Mouse (Mus musculus) thymus, postnatal 0 days (tissue): Measurements from ENCODE around the gene Spo11. TPM values are rescaled to one million over a fixed set of nuclear protein-coding genes. Genes with fewer than 3 reads are reported as not detected.

Experiments
- DNase-seq: peaks from one replicate; pipeline ENCODE4 v3.0.0-alpha.2; 2015; ENCODE audit warnings: low spot score
- polyA plus RNA-seq: library from polyadenylated mRNA; unstranded; fragments of >200 nt; fragmentation: Nextera tagmentation; extraction: Ambion mirVana; gene quantifications from 2 replicates; pipeline ENCODE4 v1.2.1, GENCODE M21; 2015

The Spo11 gene
- polyA plus RNA-seq, 1 experiment from 2014 or later = 75.4 TPM

DNA sequence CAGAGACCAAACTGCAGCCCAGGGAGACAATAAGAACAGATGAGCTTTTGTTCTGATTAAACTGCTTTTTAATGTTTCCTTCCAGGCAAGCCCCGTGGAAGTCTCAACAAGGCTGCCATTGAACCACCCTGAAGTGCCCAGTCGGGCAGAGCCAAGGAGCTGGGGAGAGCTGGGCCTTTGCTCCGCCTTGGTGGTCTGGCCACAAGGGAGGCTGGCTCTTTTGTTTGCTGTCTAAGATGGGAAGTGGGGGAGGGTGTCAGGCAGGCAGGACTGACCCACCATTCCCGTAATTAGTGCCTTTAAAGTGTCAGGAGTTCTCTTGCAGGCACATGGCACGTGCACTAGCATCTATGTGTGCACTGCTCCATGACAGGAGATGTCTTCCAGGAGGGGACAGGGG is 18.9 kb upstream of the Spo11 start:
- DNase-seq = no peak

DNA sequence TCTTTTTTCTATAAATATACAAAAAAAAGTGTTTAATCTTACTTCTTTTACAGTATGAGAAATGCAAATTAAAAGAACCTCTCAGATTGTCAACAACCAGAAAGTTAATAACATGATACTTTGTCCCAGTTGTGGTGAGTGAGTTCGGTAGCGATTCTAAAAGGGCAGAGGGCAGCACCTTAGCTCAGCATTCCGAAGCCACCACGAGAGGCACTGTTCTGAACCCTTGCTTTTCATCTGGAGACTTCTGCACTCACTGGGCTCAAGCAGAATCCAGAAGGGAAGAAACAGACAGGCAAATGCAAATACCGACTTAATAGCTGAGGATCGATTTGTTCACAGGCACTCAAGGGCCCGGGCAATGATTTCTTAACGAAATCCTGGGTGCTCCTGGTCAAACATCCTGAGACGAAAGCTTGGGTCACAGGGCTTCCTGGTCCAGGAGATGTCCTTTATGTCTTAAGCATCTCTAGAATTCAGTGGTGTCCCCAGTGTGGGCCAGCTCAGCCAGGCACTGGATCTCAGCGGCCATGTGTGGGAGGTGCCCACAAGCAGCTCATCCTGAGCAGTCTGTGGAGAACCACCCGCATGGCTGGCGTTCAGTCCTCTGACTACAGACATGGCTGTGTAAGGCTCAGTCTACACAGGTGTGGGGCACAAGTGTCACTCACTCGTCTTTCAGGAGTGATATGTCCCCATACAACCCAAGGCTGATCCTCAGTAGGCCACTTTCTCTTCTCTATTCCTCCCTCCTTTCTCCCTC is 18.3 kb upstream of the Spo11 start:
- no peak for DNase-seq

DNA sequence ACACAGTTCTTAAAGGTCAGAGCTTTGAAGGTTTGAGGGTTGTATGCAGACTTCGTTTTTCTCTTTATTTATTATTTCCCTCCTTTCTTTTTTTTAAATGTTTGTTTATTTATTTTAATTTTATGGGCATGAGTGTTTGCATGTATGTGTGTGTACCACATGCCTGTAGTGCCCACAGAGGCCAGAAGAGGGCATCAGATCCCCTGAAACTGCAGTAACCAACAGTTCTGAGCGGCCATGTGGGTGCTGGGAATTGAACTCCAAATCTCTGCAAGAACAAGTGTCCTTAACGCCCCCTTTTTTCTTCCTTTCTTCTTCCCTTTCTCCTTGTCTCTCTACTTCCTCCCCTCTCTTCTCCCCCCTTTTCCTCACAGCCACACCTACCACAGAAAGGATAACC is 17.1 kb upstream of the Spo11 start:
- no peak for DNase-seq

DNA sequence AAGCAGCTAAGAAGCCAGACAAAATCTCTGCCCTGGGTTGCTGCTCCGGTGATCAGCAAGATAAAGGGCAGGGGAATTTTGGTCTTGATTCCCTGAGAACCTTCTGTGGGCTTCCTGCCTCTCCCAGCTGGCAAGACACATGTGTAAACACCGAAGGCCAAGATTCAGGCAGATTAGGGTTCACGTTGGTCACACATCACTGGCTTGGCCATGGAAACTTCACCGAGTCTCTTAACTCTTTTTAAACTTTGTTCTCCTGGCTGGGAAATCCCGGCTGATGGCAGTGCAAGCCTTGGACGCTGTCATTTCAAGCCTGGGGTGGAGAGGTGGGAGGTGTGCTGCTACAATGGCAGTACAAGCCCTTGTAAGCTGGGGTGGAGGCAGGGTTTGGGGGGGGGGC is 16.3 kb upstream of the Spo11 start:
- DNase-seq = no peak

DNA sequence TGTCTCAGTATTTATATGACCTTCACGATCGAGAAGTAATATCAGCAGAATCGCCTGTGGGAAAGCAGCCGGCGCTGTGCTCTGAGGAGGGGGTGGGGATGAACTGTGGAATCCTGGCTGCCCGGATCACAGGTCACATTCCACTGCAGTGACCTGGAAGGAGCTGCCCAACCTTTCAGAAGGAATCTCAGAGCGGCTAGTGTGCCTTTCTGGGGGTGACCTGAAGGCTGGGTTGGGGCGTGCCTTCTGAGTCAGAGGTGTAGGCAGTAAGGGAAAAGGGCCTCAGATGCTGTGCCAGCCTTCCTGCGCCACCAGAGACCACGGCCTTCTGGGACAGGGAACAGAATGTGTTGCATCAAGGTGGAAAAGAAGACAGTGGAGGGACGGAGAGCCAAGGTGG is 12.3 kb upstream of the Spo11 start:
- DNase-seq = no peak

DNA sequence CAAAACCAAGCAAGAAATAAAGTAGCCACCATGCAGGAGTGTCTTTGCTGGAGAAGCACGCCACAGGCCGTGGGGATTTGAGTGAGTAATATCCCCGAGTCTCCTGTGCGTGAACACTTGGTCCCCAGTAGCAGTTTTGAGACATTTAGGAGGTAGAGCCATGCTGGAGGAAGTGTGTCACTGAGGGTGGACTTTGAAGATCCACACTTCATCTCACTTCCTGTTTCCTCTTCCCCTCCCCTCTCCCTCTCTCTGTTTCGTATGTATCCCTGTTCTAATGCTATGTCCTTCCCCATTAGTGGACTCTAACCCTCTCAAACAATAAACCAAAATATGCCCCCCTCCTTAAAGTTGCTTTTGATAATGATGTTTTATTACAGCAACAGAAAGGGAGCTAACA is 11.0 kb upstream of the Spo11 start:
- DNase-seq = peak; percentile 70

DNA sequence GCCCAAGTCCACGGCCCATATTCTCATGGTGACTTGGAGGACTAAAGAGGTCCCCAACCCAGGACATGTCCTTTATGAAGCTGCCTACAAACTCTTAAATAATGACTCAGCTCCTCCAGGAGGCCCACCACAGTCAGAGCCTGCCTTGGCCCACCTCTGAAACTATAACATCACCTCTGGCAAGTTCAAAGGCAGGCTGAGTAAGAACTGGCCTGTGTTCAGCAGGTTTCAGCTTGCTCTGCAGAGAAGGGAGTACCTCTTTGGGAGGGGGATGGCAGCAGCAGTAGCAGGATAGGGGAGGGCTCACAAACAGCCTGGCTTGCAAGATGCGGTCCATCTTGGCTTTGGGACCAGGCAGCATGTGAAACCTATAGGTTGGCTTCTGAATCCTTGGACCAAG is 5.6 kb upstream of the Spo11 start:
- DNase-seq = no peak

DNA sequence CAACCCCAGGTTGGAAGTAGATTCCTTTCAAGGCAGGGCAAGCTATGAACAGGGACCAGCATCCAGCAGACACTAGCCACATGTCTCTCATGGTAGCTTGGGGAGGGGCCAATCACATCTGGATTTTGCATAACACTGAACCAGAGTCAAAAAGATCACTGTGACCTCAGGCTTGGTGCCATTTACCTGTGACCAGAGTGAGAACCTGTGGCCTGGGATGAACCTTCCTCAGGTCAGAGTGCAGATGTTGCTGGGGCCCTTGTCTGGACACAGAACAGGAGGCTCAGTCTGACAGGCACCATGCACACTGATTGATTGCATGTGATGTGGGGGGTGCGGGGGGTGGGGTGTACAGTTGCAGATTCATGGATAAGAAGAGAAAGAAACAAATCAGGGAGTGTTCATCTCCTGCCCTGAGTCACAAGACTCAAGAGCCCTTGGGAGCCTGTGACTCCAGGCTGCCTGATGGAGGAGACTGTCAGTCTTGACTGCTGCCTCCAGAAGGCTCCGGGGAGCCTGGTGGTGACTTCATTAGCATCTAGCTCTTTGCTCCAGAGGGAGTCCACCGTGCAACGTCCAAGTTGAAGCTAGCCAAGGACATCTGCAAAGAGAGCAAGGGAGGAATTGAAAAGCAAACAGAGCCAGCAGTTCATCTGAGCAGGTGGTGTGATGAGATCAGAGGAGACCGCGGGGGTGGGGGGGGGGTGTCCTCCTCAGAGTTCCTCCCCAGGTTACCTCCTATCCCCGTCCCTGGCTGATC is 3.5 kb upstream of the Spo11 start:
- peak; percentile 34 for DNase-seq

DNA sequence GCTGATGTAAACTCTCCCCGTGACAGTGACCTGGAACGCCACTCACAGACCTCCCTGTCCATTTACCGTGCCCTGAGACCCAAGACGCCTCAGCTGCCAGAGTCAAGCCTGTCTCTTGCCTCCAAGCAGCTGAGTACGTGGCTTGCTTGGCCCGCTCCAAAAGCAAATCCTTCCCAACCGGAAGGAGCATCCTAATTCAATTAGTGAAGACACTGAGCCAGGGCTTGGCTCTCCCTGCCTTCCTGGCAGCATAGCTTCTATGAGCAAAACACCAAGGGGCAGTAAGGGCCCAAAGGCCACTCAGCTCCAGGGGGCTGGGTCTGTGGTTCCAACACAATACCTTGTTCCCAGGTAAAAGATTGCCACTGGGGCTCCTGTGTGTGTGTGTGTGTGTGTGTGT is 2.8 kb upstream of the Spo11 start:
- DNase-seq = peak; percentile 9

DNA sequence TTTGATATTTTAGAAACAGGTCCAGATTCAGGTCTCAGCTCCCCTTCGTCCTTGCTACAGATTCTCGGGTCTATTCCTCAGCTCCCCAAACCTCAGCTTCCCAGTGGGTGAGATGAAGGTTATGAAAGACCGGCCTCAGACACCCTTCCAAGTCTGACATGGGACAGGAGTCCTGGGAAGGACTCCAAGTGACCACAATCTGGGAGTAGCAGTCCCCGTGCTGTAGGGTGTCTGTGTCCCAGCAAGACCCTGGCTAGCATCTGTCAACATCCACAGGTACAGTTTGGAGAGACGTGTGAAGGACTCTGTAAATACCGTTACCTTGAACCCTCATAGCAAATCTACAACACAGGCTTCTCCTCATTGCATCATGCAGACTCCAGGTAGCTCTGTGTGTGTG is 2.3 kb upstream of the Spo11 start:
- DNase-seq = no peak

DNA sequence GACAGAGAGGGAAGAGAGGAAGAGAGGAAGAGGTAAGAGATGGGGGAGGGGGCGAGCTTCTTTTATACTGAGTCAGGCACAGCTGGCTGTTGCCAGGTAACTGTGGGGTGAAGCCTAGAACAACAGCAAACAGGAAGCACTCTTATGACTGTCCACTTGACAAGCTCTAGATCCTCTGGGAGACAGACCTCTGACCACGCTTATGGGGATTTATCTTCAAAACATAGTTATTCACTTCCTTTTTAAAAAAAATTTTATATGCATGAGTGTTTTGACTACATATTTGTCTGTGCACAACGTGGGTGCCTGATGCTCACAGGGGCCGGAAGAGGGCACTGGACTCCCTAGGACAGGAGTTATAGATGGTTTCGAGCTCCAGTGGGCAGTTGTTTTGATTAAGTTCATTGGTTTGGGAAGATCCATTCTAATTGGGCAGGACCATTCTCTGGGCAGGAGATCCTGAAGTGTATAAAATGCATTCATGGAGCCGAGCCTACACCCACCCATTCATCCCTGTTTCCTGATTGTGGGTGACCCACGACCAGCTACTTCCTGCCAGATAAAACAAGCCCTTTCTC is 750 bp upstream of the Spo11 start:
- DNase-seq = peak; percentile 77

DNA sequence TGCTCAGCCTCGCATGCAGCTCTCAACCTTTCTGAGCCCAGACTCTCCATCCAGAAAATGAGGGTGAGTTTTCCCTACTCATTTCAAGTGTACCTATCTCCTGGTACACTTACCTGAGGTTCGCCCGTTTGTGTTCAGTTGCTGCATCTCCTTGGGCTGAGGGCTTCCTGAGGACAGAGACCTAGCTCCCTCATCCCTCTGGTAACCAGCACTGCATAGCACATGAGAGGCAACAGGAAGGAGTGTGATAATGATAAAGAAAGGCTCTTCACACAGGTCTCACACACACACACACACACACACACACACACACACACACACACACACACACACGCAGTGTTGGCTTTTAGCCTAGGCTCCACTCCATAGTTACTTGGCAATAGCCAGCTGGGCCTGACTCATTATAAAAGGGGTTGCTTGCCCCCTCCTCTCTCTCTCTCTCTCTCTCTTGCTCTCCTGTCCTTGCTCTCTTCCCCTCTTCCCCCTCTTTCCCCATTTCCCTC is 682 bp downstream of the Spo11 start:
- DNase-seq = no peak

DNA sequence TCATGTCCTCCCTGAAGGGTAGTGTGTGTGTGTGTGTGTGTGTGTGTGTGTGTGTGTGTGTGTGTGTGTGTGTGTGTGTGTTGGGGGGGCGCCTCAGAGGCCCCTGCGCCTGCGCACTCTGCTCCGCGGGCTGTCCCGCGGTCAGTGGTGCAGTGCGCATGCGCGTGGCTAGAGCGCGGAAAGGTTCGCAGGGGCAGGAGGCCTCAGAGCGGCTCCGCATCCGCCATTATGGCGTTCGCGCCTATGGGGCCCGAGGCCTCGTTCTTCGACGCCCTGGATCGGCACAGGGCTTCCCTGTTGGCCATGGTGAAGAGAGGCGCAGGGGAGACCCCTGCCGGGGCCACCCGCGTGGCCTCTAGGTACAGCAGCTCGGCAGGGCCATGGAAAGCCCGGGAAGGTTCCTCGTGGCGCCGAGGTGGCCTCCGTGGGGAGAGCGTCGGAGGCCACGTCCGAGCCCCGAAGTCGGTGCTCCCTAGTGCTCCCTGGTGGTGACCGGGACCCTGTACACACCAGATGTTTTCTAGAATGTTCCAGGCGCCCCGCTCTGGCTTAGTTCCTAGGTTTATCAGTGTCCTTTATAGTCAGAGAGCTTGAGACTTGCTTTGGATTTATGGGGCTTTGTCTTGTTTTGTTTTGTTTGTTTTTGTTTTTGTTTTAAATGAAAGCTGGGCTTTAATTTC is 2.3 kb downstream of the Spo11 start:
- DNase-seq = peak; percentile 2

DNA sequence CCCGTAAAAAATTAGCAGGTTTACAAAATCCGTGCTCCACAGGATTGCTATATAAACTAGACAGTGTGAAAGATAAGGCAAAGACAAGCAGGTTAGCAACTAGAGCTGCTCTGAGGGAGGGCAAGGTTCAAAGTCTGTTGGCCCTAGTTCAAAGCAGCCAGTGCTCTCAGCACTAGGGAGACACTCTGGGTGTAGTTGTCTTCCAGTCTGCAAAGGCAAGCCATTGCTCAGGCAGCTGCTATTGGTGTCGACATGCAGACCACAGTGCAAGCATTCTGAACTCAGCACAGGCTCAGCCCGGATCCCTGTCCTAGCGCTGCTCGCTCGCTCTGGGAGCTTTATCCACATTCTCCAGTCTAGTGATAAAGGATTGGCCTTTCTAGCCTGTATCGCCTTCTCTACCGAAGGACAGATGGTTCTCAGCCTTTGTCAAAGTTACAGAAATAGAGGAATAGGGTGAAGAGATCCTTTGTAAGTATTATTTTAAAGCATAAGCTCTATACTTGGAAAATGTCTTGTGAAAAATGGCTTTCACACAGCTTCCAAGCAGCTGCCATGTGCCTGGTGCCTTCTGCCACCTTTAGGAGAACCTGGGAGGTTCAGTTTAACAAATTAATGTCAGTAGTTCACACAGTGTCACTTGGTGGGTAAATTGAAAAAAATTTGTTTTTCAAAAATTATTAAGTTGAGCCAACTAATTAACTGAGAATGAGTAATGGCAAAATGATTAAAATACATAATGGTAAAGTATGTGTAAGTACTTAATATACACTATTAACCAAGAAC is 5.5 kb downstream of the Spo11 start:
- peak; percentile 37 for DNase-seq

DNA sequence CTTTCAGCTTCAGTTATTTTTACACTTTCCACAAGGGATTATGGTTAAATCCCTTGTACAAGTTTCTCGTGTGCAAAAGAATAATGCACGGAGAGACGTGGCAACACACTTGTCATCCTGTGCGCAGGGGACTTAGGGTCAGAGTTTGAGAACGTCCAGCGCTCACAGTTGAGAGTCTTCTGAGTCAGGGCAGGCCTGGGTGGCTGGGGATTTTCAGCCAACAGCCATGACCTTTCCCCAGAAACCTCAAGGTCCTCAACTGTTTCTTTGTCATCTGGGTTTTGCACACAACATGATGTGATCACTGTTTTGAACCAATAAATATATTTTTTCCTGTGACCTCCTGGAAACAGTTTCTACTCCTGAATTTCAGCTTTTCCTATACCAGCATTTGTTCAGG is 12.7 kb downstream of the Spo11 start:
- no peak for DNase-seq

DNA sequence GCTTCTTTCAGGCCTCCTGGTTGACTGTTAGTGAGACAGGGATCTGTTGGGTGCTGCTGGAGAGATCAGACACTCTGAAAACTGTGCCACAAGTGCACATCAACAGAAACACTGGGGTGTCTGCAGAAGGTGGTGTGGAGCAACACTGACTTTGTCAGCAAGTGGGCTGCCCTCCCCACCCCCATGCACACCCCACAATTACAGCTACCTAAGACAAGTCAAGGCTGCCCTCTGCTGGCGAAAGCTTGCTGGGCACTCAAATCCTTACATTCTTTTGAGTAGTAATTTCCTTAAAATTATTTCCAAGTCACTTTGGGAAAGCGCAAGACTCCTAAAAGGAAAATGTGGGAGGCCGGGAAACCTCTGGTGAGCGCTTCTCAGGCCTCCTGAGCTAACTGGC is 18.7 kb downstream of the Spo11 start:
- peak; percentile 86 for DNase-seq

DNA sequence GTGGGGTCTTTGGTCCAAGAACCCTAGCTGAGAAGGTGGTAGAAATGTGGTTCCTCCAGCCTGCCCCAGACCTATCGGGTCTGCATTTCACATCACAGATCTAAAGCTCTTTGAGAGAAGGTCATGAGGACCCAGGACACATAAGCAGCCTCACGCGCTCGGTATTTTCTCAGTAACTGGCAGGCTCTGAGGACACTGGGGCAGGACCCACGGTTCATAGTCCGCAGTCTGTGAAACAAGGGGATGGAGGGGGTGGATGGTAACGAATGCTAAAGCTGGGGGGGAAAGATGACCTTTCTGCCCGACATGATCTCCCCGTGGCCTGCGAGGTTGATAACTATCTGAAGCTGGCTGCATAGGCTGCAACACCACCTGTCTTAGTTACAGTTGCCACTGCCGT is 20.2 kb downstream of the Spo11 start:
- no peak for DNase-seq

DNA sequence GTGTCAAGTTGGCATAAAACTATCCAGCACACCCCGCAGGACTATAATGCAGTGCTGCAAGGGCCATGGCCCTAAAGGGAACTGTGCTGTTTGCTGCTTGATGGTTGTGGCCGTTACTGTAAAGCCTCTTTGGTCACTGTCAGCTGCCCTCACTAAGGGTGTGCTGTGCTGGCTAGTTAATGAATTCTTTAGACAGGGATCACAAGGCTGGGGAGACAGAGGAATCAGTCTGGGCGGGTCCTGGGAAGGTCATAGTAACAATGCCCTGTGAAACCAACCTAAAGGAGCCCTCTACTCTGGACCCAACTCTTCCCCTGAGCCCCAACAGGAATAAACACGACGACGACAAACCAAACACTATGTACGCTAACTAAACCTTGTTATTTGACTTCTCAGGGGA is 21.0 kb downstream of the Spo11 start:
- no peak for DNase-seq

DNA sequence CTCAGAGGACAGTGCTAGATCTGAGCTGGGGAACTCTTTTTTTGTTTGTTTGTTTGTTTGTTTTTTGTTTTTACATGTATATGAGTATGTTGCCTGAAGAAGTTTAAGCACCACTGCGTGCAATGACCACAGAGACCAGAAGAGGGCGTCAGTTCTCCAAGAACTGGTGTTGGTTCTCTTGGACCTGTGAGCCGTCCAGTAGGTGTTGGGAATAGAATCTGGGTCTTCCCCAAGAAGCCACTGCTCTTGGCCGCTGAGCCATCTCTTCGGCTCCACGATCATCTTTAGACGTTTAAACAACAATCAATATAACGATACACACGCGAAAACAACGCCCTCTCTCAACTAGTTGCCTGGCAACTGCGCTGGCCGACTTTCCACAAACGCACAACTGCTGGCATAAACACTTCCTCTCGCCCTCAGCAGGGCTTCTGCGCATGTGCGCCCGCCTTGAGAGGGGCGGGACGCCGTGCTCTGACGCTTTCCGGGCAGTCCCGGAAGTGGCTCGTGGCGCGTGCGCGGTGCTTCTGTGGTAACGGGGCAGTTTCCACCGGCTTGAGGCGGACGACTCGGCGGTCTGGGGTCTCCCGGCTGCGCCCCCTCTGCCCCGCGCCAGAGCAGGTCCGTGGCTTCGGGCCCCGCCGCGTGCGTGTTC is 22.3 kb downstream of the Spo11 start, which contains the start of gene Rae1:
Gene Rae1, plus strand, starts transcription at position 488 of the 655 bp plus-strand sequence.
- DNase-seq = peak; percentile 99

DNA sequence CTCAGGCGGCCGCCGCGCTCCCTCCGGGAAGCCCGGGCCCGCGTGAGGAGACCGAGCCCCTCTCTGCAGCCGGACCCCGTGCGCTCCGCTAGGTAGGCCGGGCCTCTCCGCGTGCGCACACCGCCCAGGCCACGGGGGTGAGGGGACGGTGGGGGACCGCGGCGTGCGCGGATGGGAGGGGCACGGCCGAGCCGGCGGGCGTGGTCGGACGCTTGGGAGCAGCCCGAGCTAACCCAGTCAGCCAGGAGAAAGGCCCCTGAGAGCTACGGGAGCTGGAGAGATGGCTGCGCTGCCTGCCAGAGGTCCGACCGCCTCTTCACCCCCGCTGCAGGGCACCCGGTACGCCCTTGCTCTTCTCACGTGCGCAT is 22.8 kb downstream of the Spo11 start:
- no peak for DNase-seq
